Mouse (Mus musculus): ENCODE measurements at regions not wholly inside any gene's neighbourhood (a gene's known extent, or its start where the extent isn't known, plus 50 kb on each side); places are given as distances from the start of the nearest gene placed in this dataset.
A peak's percentile ranks its signal among the peaks of the same experiment; 100 is the strongest.

DNA sequence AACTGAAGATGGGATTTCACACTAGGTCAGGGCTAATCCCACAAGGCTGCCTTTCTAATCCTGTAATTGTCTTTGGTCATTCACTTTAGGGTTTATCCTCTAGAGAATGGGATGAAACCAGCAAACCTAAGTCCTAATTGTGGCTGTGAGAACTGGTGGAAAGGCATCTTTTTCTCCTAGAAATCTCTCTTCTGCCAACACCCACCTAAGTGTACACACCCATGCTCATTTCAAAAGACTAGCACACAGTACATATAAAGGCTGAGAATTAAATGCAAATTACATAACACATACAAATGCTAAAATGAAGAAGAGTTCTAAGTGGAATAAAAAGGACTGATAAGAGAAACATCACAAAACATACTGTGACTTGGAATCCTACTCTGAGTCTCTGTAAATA is 579.5 kb downstream of the Eepd1 start:
- DNase-seq (ENCODE audit: extremely low spot score in 1 of 2, low spot score in 1 of 2), result peak; percentile 3 to 15

DNA sequence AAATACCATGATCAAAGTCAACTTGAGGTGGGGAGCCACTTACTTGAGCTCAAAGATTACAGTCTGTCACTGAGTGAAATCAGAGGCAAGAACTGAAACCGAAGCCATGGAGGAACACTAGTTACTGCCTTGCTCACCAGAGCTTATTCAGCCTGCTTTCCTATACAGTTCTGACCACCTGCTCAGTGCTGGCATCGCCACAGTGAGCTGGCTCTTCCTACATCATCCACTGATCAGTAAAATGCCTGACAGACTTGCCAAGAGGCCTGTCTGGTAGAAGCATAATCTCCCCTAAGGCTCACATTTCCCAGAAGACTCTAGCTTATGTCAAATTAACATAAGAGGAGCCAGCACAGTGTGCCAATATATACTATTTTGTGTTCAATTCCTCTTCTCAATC is 595.7 kb downstream of the Eepd1 start:
- no peak for DNase-seq (ENCODE audit: extremely low spot score in 1 of 2, low spot score in 1 of 2)

DNA sequence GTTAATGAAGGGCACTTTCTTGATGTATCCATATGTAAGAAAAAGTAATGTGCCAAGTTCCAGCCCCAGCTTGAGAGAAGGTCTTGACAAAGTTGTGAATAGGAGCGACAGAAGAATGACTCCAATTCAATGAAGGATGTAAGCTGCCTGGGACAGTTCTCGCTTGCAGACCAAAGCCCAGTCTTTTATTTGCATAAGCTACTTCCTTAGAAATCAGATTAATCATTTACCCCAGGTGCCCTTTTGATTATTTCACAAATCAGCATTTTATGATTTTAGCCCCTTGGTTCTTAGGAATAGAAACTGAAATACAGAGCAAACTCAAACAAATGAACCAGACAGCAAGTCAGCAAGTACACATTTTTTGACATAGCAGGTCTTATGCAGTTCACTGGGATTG is 605.2 kb downstream of the Eepd1 start:
- DNase-seq (ENCODE audit: extremely low spot score in 1 of 2, low spot score in 1 of 2), result no peak

DNA sequence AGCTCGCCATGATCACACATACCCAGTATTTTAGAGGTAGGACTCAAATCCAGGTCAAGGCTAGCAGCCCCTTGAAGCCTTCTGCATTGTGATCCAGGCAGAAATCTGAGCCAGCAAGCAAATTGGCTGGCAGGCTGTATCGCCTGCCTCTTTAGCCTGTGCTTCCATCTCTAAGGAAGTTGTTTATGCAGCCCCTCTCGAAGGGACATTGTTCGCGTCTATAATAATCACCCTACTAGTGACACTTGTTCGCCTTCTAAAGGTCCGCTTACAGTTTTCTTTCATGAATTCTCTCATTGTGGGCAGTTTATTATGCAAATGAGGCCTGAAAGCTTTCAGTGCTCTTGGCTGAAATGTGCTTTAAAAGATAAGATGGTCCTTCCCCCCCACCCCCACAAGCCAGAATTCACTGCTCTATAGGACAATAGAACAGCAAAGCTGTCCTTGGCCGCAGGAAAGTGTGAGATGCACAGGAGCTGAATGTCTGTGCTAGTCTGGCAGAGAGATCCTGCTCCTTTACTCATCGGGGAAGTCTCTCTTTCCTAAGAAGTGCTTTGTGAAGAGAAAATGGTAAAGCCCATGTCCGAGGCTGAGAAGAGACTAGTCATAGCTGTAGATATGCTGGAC is 610.8 kb downstream of the Eepd1 start:
- DNase-seq (ENCODE audit: extremely low spot score in 1 of 2, low spot score in 1 of 2), result no peak

DNA sequence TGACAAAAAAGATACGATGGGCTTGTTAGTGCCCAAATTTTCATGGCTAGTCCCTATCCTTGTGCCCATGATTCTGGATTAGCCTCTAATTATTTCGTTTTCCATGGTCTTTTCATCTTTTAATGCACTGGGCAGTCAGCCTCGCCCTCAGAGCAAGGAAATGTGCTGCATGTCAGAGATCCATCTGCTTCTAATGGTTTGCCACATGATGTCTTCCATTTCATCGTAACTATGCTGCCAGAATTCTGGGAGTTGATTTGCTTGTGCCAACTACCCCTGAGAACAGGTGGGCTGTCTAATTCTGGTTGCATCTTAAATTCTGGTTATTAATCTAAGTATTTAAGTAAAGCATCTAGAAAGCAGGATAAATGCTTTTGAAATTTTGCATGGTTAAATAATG is 622.8 kb downstream of the Eepd1 start:
- no peak for DNase-seq (ENCODE audit: extremely low spot score in 1 of 2, low spot score in 1 of 2)

DNA sequence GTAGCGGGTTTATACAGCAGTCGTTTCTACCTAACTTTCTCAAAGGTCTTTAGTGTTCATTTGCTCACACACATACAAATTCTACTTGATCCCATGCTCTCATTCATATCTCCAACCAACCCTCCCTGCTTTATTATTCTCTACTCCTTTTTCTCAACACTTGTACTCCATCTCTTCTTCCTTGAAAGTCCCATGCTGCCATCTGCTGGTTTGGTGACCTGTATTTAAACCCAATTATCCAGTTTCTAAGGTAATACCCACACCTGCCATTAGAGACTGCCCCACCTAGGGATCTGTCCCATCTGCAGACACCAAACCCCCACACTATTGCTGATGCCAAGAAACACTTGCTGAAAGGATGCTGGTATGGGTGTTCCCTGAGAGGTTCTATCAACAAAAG is 611.5 kb upstream of the B3gat1 start:
- peak in 1 of 2 experiments; percentile 59 for DNase-seq (ENCODE audit: extremely low spot score in 1 of 2, low spot score in 1 of 2)

DNA sequence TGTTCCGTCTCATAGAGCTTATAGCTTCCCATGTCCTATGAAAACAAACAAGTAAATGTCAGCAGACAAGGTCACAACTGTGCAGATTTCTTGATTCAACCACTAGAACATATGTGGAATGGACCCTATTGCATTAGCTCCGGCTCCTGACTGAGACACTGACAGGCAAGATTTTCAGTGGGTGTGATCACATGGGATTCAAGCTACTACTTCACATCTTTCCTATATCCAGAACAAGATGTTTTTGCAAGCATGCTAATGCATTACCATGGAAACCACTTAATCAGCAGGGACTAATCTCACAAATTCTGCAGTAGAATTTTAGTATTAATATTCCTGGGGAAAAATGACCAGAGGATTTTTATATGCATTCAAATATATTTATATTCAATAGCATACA is 598.9 kb upstream of the B3gat1 start:
- peak in 1 of 2 experiments; percentile 8 for DNase-seq (ENCODE audit: extremely low spot score in 1 of 2, low spot score in 1 of 2)

Measured in frontal cortex, adult 2 months (tissue).